Mouse (Mus musculus): ENCODE results near the gene 4930469K13Rik. TPM values are rescaled to one million over a fixed set of nuclear protein-coding genes. Genes with fewer than 3 reads are reported as not detected.

Gene 4930469K13Rik
- polyA plus RNA-seq, 1 experiment from 2014 or later: not detected

- no peaks in the 10 kb centered on the region for H3K4me1 ChIP-seq (replicated peaks)
- no peaks in the 10 kb centered on the region for H3K36me3 ChIP-seq
- no peak overlapping the region; the same call in 1 of the 2 replicates for H3K4me3 ChIP-seq (replicated peaks)
- no peak overlapping the region for H3K9ac ChIP-seq (replicated peaks)
- no peaks in the 10 kb centered on the region for H3K9me3 ChIP-seq
- peak; percentile 67; the same call in 1 of the 2 replicates for ATAC-seq
- H3K27ac ChIP-seq: no peak overlapping the region
- H3K4me2 ChIP-seq (replicated peaks): peak overlapping the region; percentile 24; the same call in 1 of the 2 replicates
- 16% methylated on average over 15 of the region's 15 CpGs for WGBS
- H3K27me3 ChIP-seq: 0 out of 2 replicates have a peak, but pooled peaks cover 5% of the 10 kb centered on the region
Measured at GRCm38 (mm10) chr11:34073776-34074175, 24.6 kb downstream of the 4930469K13Rik start.

- WGBS: 79% methylated on average over 4 of the region's 4 CpGs
- Histone ChIP-seq H3K4me2 (replicated peaks) (no peak overlapping the region), H3K9ac (replicated peaks) (no peak overlapping the region), H3K4me3 (replicated peaks) (no peak overlapping the region), H3K9me3 (no peaks in the 10 kb centered on the region), H3K36me3 (no peaks in the 10 kb centered on the region), H3K27me3 (0 out of 2 replicates have a peak, but pooled peaks cover 5% of the 10 kb centered on the region), H3K4me1 (replicated peaks) (no peaks in the 10 kb centered on the region), H3K27ac (no peak overlapping the region)
- ATAC-seq: no peak
Measured at GRCm38 (mm10) chr11:34072309-34072708, 26.0 kb downstream of the 4930469K13Rik start.

- no peak overlapping the region for H3K4me3 ChIP-seq (replicated peaks)
- no peak overlapping the region for H3K4me2 ChIP-seq (replicated peaks)
- no peak for ATAC-seq
- no peaks in the 10 kb centered on the region for H3K4me1 ChIP-seq (replicated peaks)
- no peaks in the 10 kb centered on the region for H3K9me3 ChIP-seq
- 0 out of 2 replicates have a peak, but pooled peaks cover 5% of the 10 kb centered on the region for H3K27me3 ChIP-seq
- H3K36me3 ChIP-seq: no peaks in the 10 kb centered on the region
- H3K27ac ChIP-seq: no peak overlapping the region
- no peak overlapping the region for H3K9ac ChIP-seq (replicated peaks)
Measured at GRCm38 (mm10) chr11:34070596-34070995, 27.8 kb downstream of the 4930469K13Rik start.

- Histone ChIP-seq H3K9ac (replicated peaks) (no peak overlapping the region), H3K4me3 (replicated peaks) (no peak overlapping the region), H3K27me3 (no peaks in the 10 kb centered on the region), H3K4me1 (replicated peaks) (no peaks in the 10 kb centered on the region), H3K36me3 (no peaks in the 10 kb centered on the region), H3K9me3 (no peaks in the 10 kb centered on the region), H3K27ac (no peak overlapping the region), H3K4me2 (replicated peaks) (no peak overlapping the region)
- WGBS: 65% methylated on average over 5 of the region's 5 CpGs
- ATAC-seq: no peak
Measured at GRCm38 (mm10) chr11:34063702-34064485, 34.5 kb downstream of the 4930469K13Rik start.

- Histone ChIP-seq H3K4me2 (replicated peaks) (no peak overlapping the region), H3K36me3 (no peaks in the 10 kb centered on the region), H3K4me1 (replicated peaks) (no peaks in the 10 kb centered on the region), H3K9ac (replicated peaks) (no peak overlapping the region), H3K27ac (no peak overlapping the region), H3K4me3 (replicated peaks) (no peak overlapping the region), H3K9me3 (no peaks in the 10 kb centered on the region), H3K27me3 (no peaks in the 10 kb centered on the region)
- WGBS: 72% methylated on average over 2 of the region's 2 CpGs
- no peak for ATAC-seq
Measured at GRCm38 (mm10) chr11:34063257-34063656, 35.1 kb downstream of the 4930469K13Rik start.

DNA sequence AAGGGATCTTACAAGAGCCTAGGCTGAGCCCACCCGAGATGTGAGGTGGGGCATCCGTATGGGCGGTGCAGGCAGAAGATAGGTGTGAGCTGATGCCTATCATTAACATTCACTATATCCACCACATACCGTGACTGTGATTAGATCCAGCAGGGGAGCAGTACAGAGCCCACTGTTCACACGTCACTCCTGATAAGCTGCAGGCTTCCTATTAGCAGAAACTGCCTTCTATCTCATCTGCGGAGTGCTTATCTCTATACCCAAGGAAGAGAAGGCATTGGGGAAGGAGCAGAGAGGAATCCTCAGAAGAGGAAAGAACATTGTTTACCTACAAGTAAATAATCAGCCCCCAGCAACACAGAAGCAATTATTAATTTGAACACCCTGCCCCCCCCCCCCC is 36.6 kb downstream of the 4930469K13Rik start:
- 58% methylated on average over 6 of the region's 6 CpGs for WGBS
- no peak overlapping the region for H3K4me2 ChIP-seq (replicated peaks)
- peak; percentile 37; the same call in 1 of the 2 replicates for ATAC-seq
- H3K27me3 ChIP-seq: no peaks in the 10 kb centered on the region
- no peaks in the 10 kb centered on the region for H3K36me3 ChIP-seq
- no peak overlapping the region for H3K27ac ChIP-seq
- no peaks in the 10 kb centered on the region for H3K9me3 ChIP-seq
- H3K9ac ChIP-seq (replicated peaks): no peak overlapping the region
- no peaks in the 10 kb centered on the region for H3K4me1 ChIP-seq (replicated peaks)
- H3K4me3 ChIP-seq (replicated peaks): no peak overlapping the region

DNA sequence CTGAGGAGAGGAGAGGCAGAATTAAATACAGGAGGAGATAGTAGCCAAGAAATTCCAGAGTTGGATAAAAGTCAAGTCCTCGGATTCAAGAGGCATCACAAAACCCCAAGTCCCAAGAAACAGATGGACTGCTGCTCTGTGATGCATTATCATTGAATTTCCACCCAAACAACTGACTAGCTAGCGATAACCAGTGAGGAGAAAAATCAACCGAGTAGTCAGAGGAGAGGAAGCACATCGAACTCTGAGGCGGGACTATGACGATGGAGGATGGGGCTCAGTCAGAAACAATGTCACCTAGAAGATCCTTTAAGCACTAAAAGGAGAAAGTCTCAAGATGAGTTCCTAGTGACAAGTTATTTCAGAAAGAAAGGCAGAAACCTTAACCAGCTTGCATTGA is 39.4 kb downstream of the 4930469K13Rik start:
- Histone ChIP-seq H3K9ac (replicated peaks) (no peak overlapping the region), H3K27me3 (no peaks in the 10 kb centered on the region), H3K36me3 (no peaks in the 10 kb centered on the region), H3K4me1 (replicated peaks) (no peaks in the 10 kb centered on the region), H3K4me2 (replicated peaks) (no peak overlapping the region), H3K27ac (no peak overlapping the region), H3K4me3 (replicated peaks) (no peak overlapping the region), H3K9me3 (no peaks in the 10 kb centered on the region)
- WGBS: 92% methylated on average over 6 of the region's 6 CpGs
- no peak for ATAC-seq

DNA sequence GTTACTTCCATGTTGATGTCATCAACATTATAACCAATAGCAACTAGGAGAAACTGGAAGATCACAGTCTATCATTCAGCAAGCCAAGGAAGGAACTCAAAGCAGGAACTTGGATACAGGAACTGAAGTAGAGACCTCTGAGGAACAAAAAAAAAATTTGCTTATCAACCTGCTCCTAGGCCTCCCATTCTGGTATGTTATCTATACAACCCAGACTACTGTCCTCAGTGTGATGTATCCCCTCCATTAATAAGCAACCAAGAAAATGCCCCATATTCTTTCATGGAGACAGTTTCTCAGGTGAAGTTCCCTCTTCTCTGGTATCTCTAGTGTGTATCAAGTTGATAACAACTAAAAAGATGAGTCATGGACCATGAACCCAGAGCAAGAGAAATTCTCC is 40.0 kb downstream of the 4930469K13Rik start:
- no peak overlapping the region for H3K4me2 ChIP-seq (replicated peaks)
- H3K4me3 ChIP-seq (replicated peaks): no peak overlapping the region
- ATAC-seq: no peak
- H3K36me3 ChIP-seq: no peaks in the 10 kb centered on the region
- H3K9me3 ChIP-seq: no peaks in the 10 kb centered on the region
- no peak overlapping the region for H3K27ac ChIP-seq
- no peak overlapping the region for H3K9ac ChIP-seq (replicated peaks)
- H3K4me1 ChIP-seq (replicated peaks): no peaks in the 10 kb centered on the region
- no peaks in the 10 kb centered on the region for H3K27me3 ChIP-seq

DNA sequence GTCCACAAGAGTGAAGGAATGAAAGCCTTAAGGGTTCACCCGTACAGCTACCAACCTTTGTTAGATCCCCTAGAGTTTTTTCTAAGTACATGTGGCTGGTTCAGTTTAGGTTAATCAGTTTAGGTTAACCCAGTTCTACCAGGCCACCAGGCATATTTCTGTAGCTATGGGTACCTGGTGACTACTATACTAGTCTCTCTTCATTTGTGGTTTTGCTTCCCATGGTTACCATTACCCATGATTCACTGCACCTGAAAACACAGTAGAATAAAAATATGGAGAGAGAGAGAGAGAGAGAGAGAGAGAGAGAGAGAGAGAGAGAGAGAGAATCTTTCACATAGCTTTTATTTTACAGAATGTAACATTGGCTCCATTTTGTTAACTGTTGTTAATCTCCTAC is 41.6 kb downstream of the 4930469K13Rik start:
- no peaks in the 10 kb centered on the region for H3K36me3 ChIP-seq
- H3K4me2 ChIP-seq (replicated peaks): no peak overlapping the region
- no peak overlapping the region for H3K27ac ChIP-seq
- no peaks in the 10 kb centered on the region for H3K4me1 ChIP-seq (replicated peaks)
- no peaks in the 10 kb centered on the region for H3K9me3 ChIP-seq
- H3K27me3 ChIP-seq: no peaks in the 10 kb centered on the region
- WGBS: 89% methylated on average over 1 of the region's 1 CpGs
- H3K9ac ChIP-seq (replicated peaks): no peak overlapping the region
- ATAC-seq: no peak
- no peak overlapping the region for H3K4me3 ChIP-seq (replicated peaks)

- no peak for ATAC-seq
- no peaks in the 10 kb centered on the region for H3K36me3 ChIP-seq
- no peak overlapping the region for H3K27ac ChIP-seq
Measured at GRCm38 (mm10) chr11:34054031-34054727, 44.2 kb downstream of the 4930469K13Rik start.

DNA sequence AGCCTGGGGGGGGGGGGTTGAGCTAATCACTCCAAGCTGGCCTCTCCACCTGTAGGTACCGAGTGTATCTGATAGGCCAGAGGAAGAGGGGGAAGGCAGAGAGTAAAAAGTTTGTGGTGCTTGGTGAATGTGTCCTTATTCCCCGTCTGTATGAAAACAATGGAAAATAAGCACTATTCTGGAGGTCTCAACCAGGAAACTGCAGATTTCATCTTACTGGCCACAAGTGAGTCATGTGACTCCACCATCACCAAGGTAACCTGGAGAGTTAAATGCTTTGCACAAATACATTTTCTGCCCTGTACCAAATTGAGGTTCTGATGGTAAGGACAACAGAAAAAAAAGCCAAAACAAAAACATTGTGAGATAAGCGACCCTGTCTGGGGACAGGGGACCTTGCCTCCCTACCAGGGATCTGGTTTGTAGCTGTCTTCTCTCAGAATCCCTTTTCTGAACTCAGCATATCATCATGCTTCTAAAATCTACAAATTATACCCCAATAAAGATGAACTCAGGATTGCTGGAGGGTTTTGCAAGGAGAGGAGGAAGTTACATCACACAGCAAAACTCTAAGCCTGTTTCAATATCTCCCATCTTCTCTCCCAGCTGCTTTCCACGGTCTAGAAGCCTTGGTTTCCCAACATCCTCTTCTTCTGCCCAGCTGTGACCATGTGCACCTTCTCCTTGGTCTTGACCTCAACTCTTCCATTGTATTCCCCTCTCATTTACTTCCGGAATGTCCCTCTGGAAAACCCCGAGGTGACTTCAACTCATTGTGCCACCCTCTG is 45.1 kb downstream of the 4930469K13Rik start:
- no peak overlapping the region for H3K9ac ChIP-seq (replicated peaks)

More at GRCm38 (mm10) chr11:34054031-34054727, 44.2 kb downstream of the 4930469K13Rik start:
- Histone ChIP-seq H3K4me1 (replicated peaks) (no peaks in the 10 kb centered on the region), H3K9me3 (no peaks in the 10 kb centered on the region), H3K27me3 (no peaks in the 10 kb centered on the region), H3K4me2 (replicated peaks) (no peak overlapping the region), H3K4me3 (replicated peaks) (no peak overlapping the region), H3K9ac (replicated peaks) (no peak overlapping the region)
- 82% methylated on average over 7 of the region's 7 CpGs for WGBS

DNA sequence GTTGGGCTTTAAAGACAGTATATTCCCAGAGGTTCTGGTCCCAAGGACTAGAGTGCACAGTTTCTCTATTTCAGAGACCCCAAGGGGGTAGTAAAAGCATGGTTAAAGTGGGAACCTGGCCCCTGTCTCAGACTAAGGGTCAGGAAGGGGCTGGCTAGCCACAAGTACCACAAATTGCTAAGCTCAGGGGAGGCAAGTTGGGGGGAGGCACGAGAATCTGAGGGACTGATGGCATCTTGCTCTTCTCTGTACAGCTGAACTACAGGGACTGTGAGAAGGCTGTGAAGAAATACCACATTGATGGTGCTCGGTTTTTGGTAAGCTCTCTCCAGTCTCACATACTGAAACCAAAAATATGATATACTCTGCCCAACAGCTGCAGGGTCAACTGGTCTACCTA is 47.7 kb downstream of the 4930469K13Rik start:
- WGBS: 77% methylated on average over 2 of the region's 2 CpGs
- no peak for ATAC-seq
- no peaks in the 10 kb centered on the region for H3K27me3 ChIP-seq

More for the DNA sequence above, 45.1 kb downstream of the 4930469K13Rik start:
- no peaks in the 10 kb centered on the region for H3K27me3 ChIP-seq
- H3K9me3 ChIP-seq: no peaks in the 10 kb centered on the region
- H3K4me3 ChIP-seq (replicated peaks): no peak overlapping the region
- H3K4me2 ChIP-seq (replicated peaks): no peak overlapping the region
- H3K27ac ChIP-seq: no peak overlapping the region
- no peaks in the 10 kb centered on the region for H3K36me3 ChIP-seq
- no peak for ATAC-seq
- 87% methylated on average over 6 of the region's 6 CpGs for WGBS
- H3K4me1 ChIP-seq (replicated peaks): no peaks in the 10 kb centered on the region

More for the DNA sequence above, 47.7 kb downstream of the 4930469K13Rik start:
- Histone ChIP-seq H3K9ac (replicated peaks) (no peak overlapping the region), H3K36me3 (no peaks in the 10 kb centered on the region), H3K9me3 (no peaks in the 10 kb centered on the region), H3K27ac (no peak overlapping the region), H3K4me2 (replicated peaks) (no peak overlapping the region), H3K4me3 (replicated peaks) (no peak overlapping the region), H3K4me1 (replicated peaks) (no peaks in the 10 kb centered on the region)
